Mouse (Mus musculus): Measurements from ENCODE around the gene Asic1. TPM values are rescaled to one million over a fixed set of nuclear protein-coding genes. Genes with fewer than 3 reads are reported as not detected.

Gene Asic1
- polyA plus RNA-seq (2012; rRNA removed) = 21.5 and 24.9 TPM in 2 replicates

DNA sequence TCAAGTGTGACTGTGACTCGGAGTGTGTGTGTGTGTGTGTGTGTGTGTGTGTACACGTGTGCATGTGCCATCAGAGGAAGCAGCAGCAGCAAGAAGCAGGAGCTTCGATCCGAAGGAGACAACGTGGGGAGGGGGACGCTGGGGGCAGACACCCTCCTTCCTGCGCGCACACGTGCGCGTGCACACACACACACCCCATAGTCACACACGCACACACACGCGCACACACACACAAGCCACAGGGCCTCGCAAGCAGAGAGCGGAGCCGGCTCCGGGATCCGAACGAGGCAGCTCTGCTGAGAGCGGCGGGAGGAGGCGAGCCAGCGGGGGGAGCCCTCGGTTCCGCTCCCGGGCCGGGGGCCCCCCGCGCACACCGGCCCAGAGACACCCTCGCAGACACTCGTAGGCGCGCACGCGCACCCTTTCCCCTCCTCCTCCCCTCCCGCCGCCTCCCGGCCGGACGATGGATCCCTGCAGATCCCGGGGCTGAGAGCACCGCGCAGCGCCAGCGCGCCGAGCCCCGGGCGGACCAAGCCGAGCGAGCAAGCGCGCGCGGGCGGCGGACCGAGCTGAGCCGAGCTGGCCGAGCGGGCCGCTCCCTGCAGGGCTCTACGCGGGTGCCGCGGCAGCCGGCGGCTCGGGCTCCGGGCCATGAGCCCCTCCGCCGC is at the start of gene Asic1:
Asic1 (plus strand) TSS at position 215 of the 668 bp plus-strand sequence.

DNA sequence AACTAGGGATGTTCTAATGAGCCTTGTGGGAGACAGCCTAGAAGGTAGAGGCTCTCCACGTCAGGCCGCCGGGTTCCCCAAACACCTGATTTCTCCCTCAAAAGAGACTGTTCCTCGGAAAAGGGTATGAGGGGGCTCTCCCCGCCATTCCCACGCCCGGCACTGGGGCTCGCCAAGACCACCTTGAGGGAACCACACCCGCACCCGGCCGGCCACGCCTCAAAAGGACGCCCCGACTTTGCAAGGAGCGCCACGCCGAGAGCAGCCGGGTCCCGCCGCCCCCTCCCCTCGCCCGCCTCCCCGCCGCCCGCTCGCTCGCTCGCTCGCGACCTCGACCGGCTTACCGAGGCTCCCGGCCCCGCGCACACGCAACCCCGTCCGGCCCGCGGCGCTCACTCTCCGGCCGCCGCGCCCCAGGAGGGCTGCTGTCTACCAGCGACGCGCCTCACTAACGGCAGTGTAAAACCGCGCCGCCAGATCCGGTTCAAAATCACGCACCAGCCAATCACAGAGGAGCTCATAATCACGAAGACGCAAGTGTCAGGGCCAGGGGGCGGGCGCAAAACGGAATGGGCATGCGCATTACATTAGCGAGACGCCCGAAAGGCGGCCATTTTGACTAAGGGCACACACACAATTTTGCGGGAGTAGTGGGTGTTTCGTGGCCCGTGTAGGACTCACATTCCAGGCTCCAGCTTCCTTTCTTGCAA is 18.9 kb upstream of the Asic1 start, which contains the start of gene Racgap1:
Racgap1 (minus strand) TSS at position 494 of the 710 bp plus-strand sequence.

DNA sequence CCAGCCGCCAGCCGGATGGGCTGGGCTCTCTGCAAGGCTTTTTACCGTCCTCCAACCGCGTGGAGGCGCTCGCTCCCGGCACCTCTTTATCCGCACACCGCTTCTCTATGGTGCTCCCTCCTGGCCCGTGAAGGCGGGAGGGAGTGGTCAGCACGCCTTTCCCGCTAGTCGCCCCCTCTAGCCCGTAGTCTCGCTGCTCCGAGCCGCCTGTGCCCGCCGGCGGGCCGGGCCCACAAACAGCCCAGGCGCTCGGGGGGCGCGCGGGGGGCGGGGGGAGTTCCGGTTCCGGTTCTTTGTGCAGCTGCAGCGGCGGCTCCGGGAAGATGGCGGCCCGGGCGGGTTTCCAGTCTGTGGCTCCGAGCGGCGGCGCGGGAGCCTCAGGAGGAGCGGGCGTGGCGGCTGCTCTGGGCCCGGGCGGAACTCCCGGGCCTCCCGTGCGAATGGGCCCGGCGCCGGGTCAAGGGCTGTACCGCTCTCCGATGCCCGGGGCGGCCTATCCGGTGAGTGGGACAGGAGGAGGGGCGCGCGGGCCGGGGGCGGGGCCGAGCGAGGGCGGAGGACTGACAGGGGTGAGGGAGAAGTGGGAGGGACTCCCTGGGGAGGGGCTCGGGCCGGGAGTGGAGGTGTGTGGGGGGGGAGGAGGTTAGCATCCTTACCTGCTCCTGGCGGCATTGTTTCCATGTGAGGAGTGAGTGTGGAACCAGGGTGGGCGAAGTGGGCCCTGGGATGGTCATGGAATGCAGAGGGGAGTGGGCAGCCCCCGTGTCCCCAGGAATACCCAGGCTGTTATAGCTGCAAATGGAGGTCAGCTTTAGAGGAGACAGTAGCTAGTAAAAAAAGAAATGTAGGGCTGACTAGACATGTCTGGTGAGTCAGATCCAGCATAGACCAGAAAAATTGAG is 32.1 kb downstream of the Asic1 start, which contains the start of gene Smarcd1:
Smarcd1 (plus strand) TSS at position 131 of the 902 bp plus-strand sequence.

DNA sequence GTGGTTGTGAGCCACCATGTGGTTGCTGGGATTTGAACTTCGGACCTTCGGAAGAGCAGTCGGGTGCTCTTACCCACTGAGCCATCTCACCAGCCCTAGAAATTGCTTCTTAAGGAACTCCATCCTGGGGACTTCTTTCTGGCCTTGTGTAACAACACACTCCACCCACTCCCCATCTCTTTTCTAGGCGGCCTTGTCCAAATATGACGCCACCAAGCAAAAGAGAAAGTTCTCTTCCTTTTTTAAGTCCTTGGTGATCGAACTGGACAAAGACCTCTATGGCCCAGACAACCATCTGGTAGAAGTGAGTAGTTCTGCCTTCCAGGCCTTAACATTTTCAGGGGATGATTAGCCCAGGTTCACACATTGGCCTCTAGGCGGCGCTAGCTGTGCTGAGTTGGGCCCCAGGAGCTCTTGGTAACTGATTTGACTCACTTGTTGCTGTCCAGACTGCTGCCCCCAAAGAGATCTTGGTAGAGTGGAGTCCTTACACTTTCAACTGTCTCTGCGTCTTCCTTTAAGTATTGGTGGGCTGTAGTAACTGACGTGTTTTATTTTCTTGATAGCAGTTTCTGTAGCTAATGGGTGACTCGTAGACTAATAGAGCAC is 35.4 kb downstream of the Asic1 start, which contains the start of gene Gm17349:
Gm17349 (minus strand) TSS at position 51 of the 609 bp plus-strand sequence.

DNA sequence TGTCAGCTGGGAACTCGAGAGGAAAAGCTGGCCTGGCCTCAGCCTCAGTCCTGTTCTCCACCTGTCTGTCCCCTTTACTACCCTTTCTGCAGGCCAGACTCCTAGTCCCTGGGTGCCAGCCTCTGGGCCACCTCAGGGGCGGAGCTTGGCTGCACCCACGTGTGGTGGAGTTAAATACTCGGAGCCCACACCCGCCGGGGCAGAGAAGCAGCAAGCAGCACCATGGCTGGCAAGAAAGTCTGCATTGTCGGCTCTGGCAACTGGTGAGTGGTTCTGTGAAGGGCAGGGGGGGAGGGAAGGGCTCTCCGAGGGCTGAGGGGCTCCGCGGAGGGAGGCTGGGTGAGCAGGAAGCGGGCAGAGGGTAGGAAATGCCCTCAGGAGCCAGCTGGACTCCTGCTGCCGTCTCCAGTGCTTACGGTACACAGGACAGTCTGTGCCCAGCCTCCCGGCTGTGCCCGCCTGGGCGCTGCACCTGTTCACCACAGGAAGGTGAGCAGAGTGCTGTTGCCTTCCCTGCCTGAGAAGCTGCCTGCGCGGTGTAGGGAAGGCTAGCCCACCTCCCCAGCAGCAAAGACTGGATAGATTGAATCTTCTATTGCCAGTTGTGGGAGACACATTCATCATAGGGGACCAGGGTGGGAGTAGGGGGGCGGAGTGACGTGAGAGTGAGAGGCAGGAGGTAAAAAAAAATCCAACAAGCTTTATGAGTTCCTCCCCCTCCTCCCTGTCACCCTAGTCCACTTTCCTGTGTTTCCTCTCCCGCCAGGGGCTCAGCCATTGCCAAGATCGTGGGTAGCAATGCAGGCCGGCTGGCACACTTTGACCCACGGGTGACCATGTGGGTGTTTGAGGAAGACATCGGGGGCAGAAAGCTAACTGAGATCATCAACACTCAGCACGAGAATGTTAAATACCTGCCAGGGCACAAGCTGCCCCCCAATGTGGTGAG is 47.5 kb downstream of the Asic1 start, which contains the start of gene Gpd1:
Gpd1 (plus strand) TSS at position 130 of the 949 bp plus-strand sequence.

DNA sequence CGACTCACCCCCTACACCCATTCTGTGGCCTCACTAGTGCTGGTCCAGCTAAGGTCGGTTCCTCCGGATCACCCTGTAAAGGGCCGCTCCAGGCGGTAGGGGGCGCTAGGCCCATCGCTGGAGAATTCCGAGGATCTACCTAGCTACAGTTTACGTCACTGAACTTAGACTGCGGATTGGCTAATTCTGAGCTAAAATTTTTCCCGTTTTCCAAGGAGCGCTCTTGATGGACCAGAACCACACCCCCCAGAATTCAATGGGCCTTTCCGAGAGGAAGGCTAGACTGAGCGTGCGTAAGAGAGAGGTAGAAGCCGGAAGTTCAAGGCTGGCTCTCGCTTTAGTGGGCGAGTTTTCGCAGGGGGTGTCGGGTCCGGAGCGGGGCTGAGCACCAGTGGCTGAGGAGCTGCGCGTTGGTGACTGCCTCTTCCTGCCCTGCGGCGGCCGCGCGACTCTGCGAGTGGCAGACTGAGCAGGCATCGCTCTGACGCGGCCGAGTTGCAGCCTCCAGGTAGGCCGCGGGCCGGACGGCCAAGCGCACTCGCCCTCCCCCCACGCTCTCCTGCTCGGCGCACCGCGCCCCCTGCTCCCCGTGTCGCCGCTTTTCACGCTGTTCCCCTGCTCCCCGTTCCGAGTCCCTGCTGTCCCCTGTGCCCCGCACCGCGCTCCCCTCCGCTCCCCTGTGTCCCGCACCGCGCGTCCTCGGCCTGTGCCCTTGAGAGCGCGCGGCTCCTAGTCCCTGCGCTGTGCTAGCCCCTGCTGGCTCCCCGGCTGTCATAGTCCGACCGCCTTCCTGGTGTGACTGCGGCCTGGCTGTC is 55.4 kb downstream of the Asic1 start, which contains the start of gene Cox14:
Cox14 (plus strand) TSS at position 278 of the 815 bp plus-strand sequence.

Other genes with a start within 250 kb of the Asic1 start
- 18.4 and 28.9 TPM in 2 replicates for gene Nckap5l, start 212.6 kb upstream of the Asic1 start, polyA plus RNA-seq (2012; rRNA removed)
- 12.3 and 14.4 TPM in 2 replicates for gene Bcdin3d, start 195.6 kb upstream of the Asic1 start, polyA plus RNA-seq (2012; rRNA removed)
- 0.23 and 0.47 TPM in 2 replicates for gene Faim2, start 142.2 kb upstream of the Asic1 start, polyA plus RNA-seq (2012; rRNA removed)
- not detected in 2 replicates for gene Aqp2, start 91.3 kb upstream of the Asic1 start, polyA plus RNA-seq (2012; rRNA removed)
- 0.32 and 0.52 TPM in 2 replicates for gene Aqp5, start 79.6 kb upstream of the Asic1 start, polyA plus RNA-seq (2012; rRNA removed)
- gene Aqp6, start 69.0 kb upstream of the Asic1 start, polyA plus RNA-seq (2012; rRNA removed) = 0.62 and 0.76 TPM in 2 replicates
- gene Racgap1, start 18.7 kb upstream of the Asic1 start, polyA plus RNA-seq (2012; rRNA removed) = 157 and 204 TPM in 2 replicates
- 133 and 136 TPM in 2 replicates for gene Smarcd1, start 31.8 kb downstream of the Asic1 start, polyA plus RNA-seq (2012; rRNA removed)
- gene Gm17349, start 35.1 kb downstream of the Asic1 start, polyA plus RNA-seq (2012; rRNA removed) = not detected in 2 replicates
- gene Gpd1, start 47.1 kb downstream of the Asic1 start, polyA plus RNA-seq (2012; rRNA removed) = 2.7 and 5.2 TPM in 2 replicates
- gene Cox14, start 55.2 kb downstream of the Asic1 start, polyA plus RNA-seq (2012; rRNA removed) = 115 and 116 TPM in 2 replicates
- gene Cers5, start 102.5 kb downstream of the Asic1 start, polyA plus RNA-seq (2012; rRNA removed) = 51.7 and 60.5 TPM in 2 replicates
- gene Lima1, start 205.1 kb downstream of the Asic1 start, polyA plus RNA-seq (2012; rRNA removed) = 25.6 and 44.8 TPM in 2 replicates